ENCODE assay signal across 15 mouse cellular contexts in genomic region chr9:21322917-21323297, GRCm38 (mm10). TPM values are rescaled to one million over a fixed set of nuclear protein-coding genes. Genes with fewer than 3 reads are reported as not detected.
DNase-seq lines count a peak whose midpoint lies in the region; ATAC-seq and TF ChIP-seq lines count a peak whose summit lies in the region.
"Not testable (repeated sequence)": the region's sequence is repeated elsewhere in the genome, so short reads cannot be mapped to it uniquely, and the experiment has no call there.
"Had no signal": no experiment of that assay in that cellular context is flagged by ENCODE, and none has a peak within 500 bp of the region (broad histone marks: within the 10 kb centered on the region; RNA-seq: fewer than 3 reads in every experiment).

No protein-coding gene starts in this region.

- TF ChIP-seq CTCF in CH12.LX (conservative IDR thresholded peaks at IDR 0.05 in 1 of 2, IDR thresholded peaks at IDR 0.05 in 1 of 2; ENCODE audit: low read depth in 2 of 2, low read length in 2 of 2); cortical plate, adult 2 months (IDR thresholded peaks at IDR 0.05; ENCODE audit: extremely low read depth, insufficient read depth, low read length); hindbrain, postnatal 0 days (IDR thresholded peaks at IDR 0.05; ENCODE audit: low read depth); spleen, adult 2 months (IDR thresholded peaks at IDR 0.05; ENCODE audit: extremely low read depth, insufficient read depth, insufficient read length, insufficient replicate concordance): not testable (repeated sequence)

- H3K4me3 ChIP-seq in CH12.LX (replicated peaks in 1 of 3; ENCODE audit: low read depth in 2 of 3, low read length in 2 of 3, poor library complexity in 1 of 3): peak overlapping the region; percentile 5 to 77 (median 26)
- H3K4me3 ChIP-seq in cortical plate, adult 2 months (ENCODE audit: insufficient read depth, low read length): peak overlapping the region; percentile 88; the same call in 1 of the 2 replicates
- H3K4me3 ChIP-seq in heart, embryonic 11.5 days (ENCODE audit: low read depth, low read length); heart, embryonic 15.5 days; hindbrain, postnatal 0 days (ENCODE audit: low read length); limb, embryonic 13.5 days; liver, embryonic 15.5 days (replicated peaks): not testable (repeated sequence)
- H3K4me3 ChIP-seq in spleen, adult 2 months (ENCODE audit: extremely low read depth, insufficient read depth, insufficient read length): peak overlapping the region; percentile 98; the same call in 1 of the 2 replicates

- H3K36me3 ChIP-seq in CH12.LX (replicated peaks in 1 of 2; ENCODE audit: control insufficient read depth in 1 of 2, insufficient read depth in 1 of 2, low read length in 1 of 2): peaks cover 0 to 21% of the 10 kb centered on the region in 2 experiments
- H3K36me3 ChIP-seq in heart, embryonic 11.5 days (ENCODE audit: control insufficient read depth, insufficient read depth, low read length); heart, embryonic 15.5 days; hindbrain, postnatal 0 days (ENCODE audit: insufficient read depth, low read length); liver, embryonic 15.5 days (replicated peaks); spleen, adult 2 months (ENCODE audit: control insufficient read depth, insufficient read depth, low read length): not testable (repeated sequence)
- H3K36me3 ChIP-seq in limb, embryonic 13.5 days: peaks cover 13% of the 10 kb centered on the region; the same call in 1 of the 2 replicates

- dilution Hi-C loops in CH12.LX (cut with MboI; ENCODE audit: extremely low pct_ligation_motif_present, extremely low pct_unique_long_range_greater_than_20kb, low sequenced_read_pairs): not testable (repeated sequence)

- 0 out of 2 replicates have a peak overlapping the region, but pooled peaks have one; percentile 62 for H3K27ac ChIP-seq in CH12.LX (ENCODE audit: insufficient read depth, low read depth)
- not testable (repeated sequence) for H3K27ac ChIP-seq in cortical plate, adult 2 months (ENCODE audit: insufficient read depth, low read length); heart, embryonic 11.5 days (ENCODE audit: low read depth, low read length); heart, embryonic 15.5 days; hindbrain, postnatal 0 days; limb, embryonic 13.5 days; liver, embryonic 15.5 days (replicated peaks)
- peak overlapping the region; percentile 98 for H3K27ac ChIP-seq in spleen, adult 2 months (ENCODE audit: insufficient read depth, low read length)

- TF ChIP-seq RAD21 in CH12.LX (IDR thresholded peaks at IDR 0.05; ENCODE audit: low read depth, low read length): not testable (repeated sequence)

- peak overlapping the region; percentile 77; the same call in 1 of the 2 replicates for H3K4me2 ChIP-seq in CH12.LX (ENCODE audit: insufficient read depth, low read depth, poor library complexity, severe bottlenecking)
- 0 out of 2 replicates have a peak overlapping the region, but pooled peaks have one; percentile 98 for H3K4me2 ChIP-seq in heart, embryonic 11.5 days
- 0 out of 2 replicates have a peak overlapping the region, but pooled peaks have one; percentile 86 for H3K4me2 ChIP-seq in heart, embryonic 15.5 days
- 0 out of 2 replicates have a peak overlapping the region, but pooled peaks have one; percentile 65 for H3K4me2 ChIP-seq in hindbrain, postnatal 0 days (ENCODE audit: low read depth, low read length)
- peak overlapping the region; percentile 92; the same call in 1 of the 2 replicates for H3K4me2 ChIP-seq in limb, embryonic 13.5 days (replicated peaks)
- peak overlapping the region; percentile 96; the same call in 1 of the 2 replicates for H3K4me2 ChIP-seq in liver, embryonic 15.5 days

- not testable (repeated sequence) for H3K9me3 ChIP-seq in CH12.LX (replicated peaks; ENCODE audit: low read length); heart, embryonic 11.5 days (replicated peaks; ENCODE audit: control insufficient read depth, low read length); heart, embryonic 15.5 days (replicated peaks); hindbrain, postnatal 0 days (ENCODE audit: low read length); limb, embryonic 13.5 days; liver, embryonic 15.5 days (replicated peaks)

- peaks cover 16 to 56% of the 10 kb centered on the region in 2 experiments for H3K4me1 ChIP-seq in CH12.LX (ENCODE audit: control insufficient read depth in 1 of 2, insufficient read depth in 2 of 2)
- H3K4me1 ChIP-seq in cortical plate, adult 2 months (ENCODE audit: control insufficient read depth, insufficient read depth, low read length): not testable (repeated sequence)
- peaks cover 16% of the 10 kb centered on the region for H3K4me1 ChIP-seq in heart, embryonic 11.5 days (ENCODE audit: control insufficient read depth, insufficient read depth, low read length)
- H3K4me1 ChIP-seq in heart, embryonic 15.5 days (replicated peaks): peaks cover 40% of the 10 kb centered on the region
- peaks cover 10% of the 10 kb centered on the region; the same call in 1 of the 2 replicates for H3K4me1 ChIP-seq in hindbrain, postnatal 0 days (ENCODE audit: insufficient read depth, low read length)
- H3K4me1 ChIP-seq in limb, embryonic 13.5 days: peaks cover 21% of the 10 kb centered on the region
- peaks cover 61% of the 10 kb centered on the region for H3K4me1 ChIP-seq in liver, embryonic 15.5 days (replicated peaks)
- H3K4me1 ChIP-seq in spleen, adult 2 months (ENCODE audit: control insufficient read depth, insufficient read depth, insufficient read length): peaks cover 43% of the 10 kb centered on the region

- TF ChIP-seq POLR2A in CH12.LX (IDR thresholded peaks at IDR 0.05; ENCODE audit: low read depth, low read length); cortical plate, adult 2 months (IDR thresholded peaks at IDR 0.05; ENCODE audit: extremely low read depth, insufficient read depth, low read length); spleen, adult 2 months (IDR thresholded peaks at IDR 0.05; ENCODE audit: low read depth, low read length): not testable (repeated sequence)

- peaks cover 42% of the 10 kb centered on the region for H3K79me2 ChIP-seq in CH12.LX (replicated peaks; ENCODE audit: control insufficient read depth, extremely low read depth, insufficient read depth, poor library complexity, severe bottlenecking)

- not testable (repeated sequence) for DNase-seq in CH12.LX (ENCODE audit: extremely low read depth); hindbrain, postnatal 0 days (ENCODE audit: low spot score); spleen, adult 2 months (ENCODE audit: low read depth in 1 of 2, low spot score in 2 of 2)

- not testable (repeated sequence) for ATAC-seq in heart, embryonic 11.5 days (replicated peaks; ENCODE audit: insufficient number of reproducible peaks, low FRiP score, low TSS enrichment); heart, embryonic 15.5 days (replicated peaks; ENCODE audit: insufficient number of reproducible peaks, insufficient read depth, low FRiP score, low read depth); hindbrain, postnatal 0 days; limb, embryonic 13.5 days (ENCODE audit: low FRiP score, low read depth); liver, embryonic 15.5 days (ENCODE audit: insufficient read depth)

- in situ Hi-C loops in CH12.LX (cut with MboI; ENCODE audit: low pct_ligation_motif_present, low pct_unique_long_range_greater_than_20kb, low sequenced_read_pairs): not testable (repeated sequence)

- peak overlapping the region; percentile 69 for H3K9ac ChIP-seq in CH12.LX (ENCODE audit: insufficient read depth, low read depth)
- not testable (repeated sequence) for H3K9ac ChIP-seq in heart, embryonic 11.5 days (ENCODE audit: low read depth, low read length); heart, embryonic 15.5 days; hindbrain, postnatal 0 days (replicated peaks; ENCODE audit: low read length); limb, embryonic 13.5 days; liver, embryonic 15.5 days

- WGBS in heart, embryonic 11.5 days (ENCODE audit: insufficient replicate concordance): 85% methylated on average over 7 of the region's 8 CpGs
- WGBS in heart, embryonic 15.5 days: 84% methylated on average over 8 of the region's 8 CpGs
- 88% methylated on average over 7 of the region's 8 CpGs for WGBS in hindbrain, postnatal 0 days
- 87% methylated on average over 8 of the region's 8 CpGs for WGBS in limb, embryonic 13.5 days
- WGBS in liver, embryonic 15.5 days (ENCODE audit: insufficient replicate concordance): 68% methylated on average over 8 of the region's 8 CpGs
- 58% methylated on average over 8 of the region's 8 CpGs for WGBS in spleen, adult 2 months

- not testable (repeated sequence) for TF ChIP-seq EP300 in CH12.LX (IDR thresholded peaks at IDR 0.05; ENCODE audit: low read length)

- not testable (repeated sequence) for H3K27me3 ChIP-seq in CH12.LX (replicated peaks); heart, embryonic 11.5 days (ENCODE audit: control insufficient read depth, insufficient read depth, low read length); heart, embryonic 15.5 days; hindbrain, postnatal 0 days (ENCODE audit: insufficient read depth, low read length); limb, embryonic 13.5 days; liver, embryonic 15.5 days; spleen, adult 2 months (ENCODE audit: control insufficient read depth, insufficient read depth, low read length)

RNA-seq across cellular contexts. Expression of gene Slc44a2, which starts 2.4 kb away (rescaled TPM):
- 27.4 and 36.5 TPM in 2 replicates for total RNA-seq in CH12.LX (2012; rRNA removed)
- total RNA-seq in CH12.LX (2014; rRNA removed): 22.1 and 26.1 TPM in 2 replicates
- polyA plus RNA-seq in CH12.LX (2012; ENCODE audit: insufficient read length, low read depth): 52.5 and 62.9 TPM in 2 replicates
- polyA plus RNA-seq in cortical plate, adult 2 months (2012; rRNA removed): 54.1 and 55.3 TPM in 2 replicates
- 62.3 and 70.0 TPM in 2 replicates for polyA plus RNA-seq in heart, embryonic 11.5 days (2014; fragmentation: Nextera tagmentation; extraction: Ambion mirVana)
- 56.8 and 81.4 TPM in 2 replicates for polyA plus RNA-seq in heart, embryonic 15.5 days (2015; fragmentation: Nextera tagmentation; extraction: Ambion mirVana)
- 58.5 and 68.0 TPM in 2 replicates for total RNA-seq in hindbrain, postnatal 0 days (2014; rRNA removed)
- 52.6 and 58.8 TPM in 2 replicates for polyA plus RNA-seq in hindbrain, postnatal 0 days (2015; fragmentation: Nextera tagmentation; extraction: Ambion mirVana)
- 118 and 131 TPM in 2 replicates for polyA plus RNA-seq in limb, embryonic 13.5 days (2015; fragmentation: Nextera tagmentation; extraction: Ambion mirVana)
- polyA plus RNA-seq in liver, embryonic 15.5 days (2015; fragmentation: Nextera tagmentation; extraction: Ambion mirVana): 16.7 and 17.6 TPM in 2 replicates
- polyA plus RNA-seq in spleen, adult 2 months (2012; rRNA removed): 166 and 184 TPM in 2 replicates

RNA-seq across cellular contexts. Expression of gene Ap1m2, which starts 10.8 kb away (rescaled TPM):
- total RNA-seq in CH12.LX (2012; rRNA removed) (1.4 and 2.6 TPM in 2 replicates), CH12.LX (2014; rRNA removed) (0.51 TPM in 2 replicates)
- polyA plus RNA-seq in CH12.LX (2012; ENCODE audit: insufficient read length, low read depth): 0.29 and 0.51 TPM in 2 replicates
- 2.4 and 2.5 TPM in 2 replicates for polyA plus RNA-seq in cortical plate, adult 2 months (2012; rRNA removed)
- 0.55 and 1.1 TPM in 2 replicates for polyA plus RNA-seq in heart, embryonic 11.5 days (2014; fragmentation: Nextera tagmentation; extraction: Ambion mirVana)
- polyA plus RNA-seq in heart, embryonic 15.5 days (2015; fragmentation: Nextera tagmentation; extraction: Ambion mirVana): 1.8 and 6.9 TPM in 2 replicates
- 2.5 and 7.0 TPM in 2 replicates for total RNA-seq in hindbrain, postnatal 0 days (2014; rRNA removed)
- polyA plus RNA-seq in hindbrain, postnatal 0 days (2015; fragmentation: Nextera tagmentation; extraction: Ambion mirVana): 3.8 and 3.9 TPM in 2 replicates
- 10.5 and 11.7 TPM in 2 replicates for polyA plus RNA-seq in limb, embryonic 13.5 days (2015; fragmentation: Nextera tagmentation; extraction: Ambion mirVana)
- 0.28 and 0.68 TPM in 2 replicates for polyA plus RNA-seq in liver, embryonic 15.5 days (2015; fragmentation: Nextera tagmentation; extraction: Ambion mirVana)
- polyA plus RNA-seq in spleen, adult 2 months (2012; rRNA removed): 2.0 and 2.5 TPM in 2 replicates
- total RNA-seq: adrenal gland, adult 2 months; adrenal gland, postnatal 25 days; gastrocnemius, postnatal 10 days; gastrocnemius, postnatal 4 days; heart, adult 18-20 months; heart, postnatal 36 days had no signal
- polyA plus RNA-seq: adrenal gland, adult 2 months; heart, postnatal 0 days had no signal

RNA-seq across cellular contexts. Expression of gene Cdkn2d, which starts 31.7 kb away (rescaled TPM):
- total RNA-seq in CH12.LX (2012; rRNA removed): 9.7 and 12.6 TPM in 2 replicates
- 7.1 and 7.3 TPM in 2 replicates for total RNA-seq in CH12.LX (2014; rRNA removed)
- polyA plus RNA-seq in CH12.LX (2012; ENCODE audit: insufficient read length, low read depth): 2.2 and 2.9 TPM in 2 replicates
- 74.1 and 76.9 TPM in 2 replicates for polyA plus RNA-seq in cortical plate, adult 2 months (2012; rRNA removed)
- 88.4 and 99.8 TPM in 2 replicates for polyA plus RNA-seq in heart, embryonic 11.5 days (2014; fragmentation: Nextera tagmentation; extraction: Ambion mirVana)
- 88.6 and 96.4 TPM in 2 replicates for polyA plus RNA-seq in heart, embryonic 15.5 days (2015; fragmentation: Nextera tagmentation; extraction: Ambion mirVana)
- total RNA-seq in hindbrain, postnatal 0 days (2014; rRNA removed): 115 and 123 TPM in 2 replicates
- 134 and 142 TPM in 2 replicates for polyA plus RNA-seq in hindbrain, postnatal 0 days (2015; fragmentation: Nextera tagmentation; extraction: Ambion mirVana)
- 51.2 and 51.6 TPM in 2 replicates for polyA plus RNA-seq in limb, embryonic 13.5 days (2015; fragmentation: Nextera tagmentation; extraction: Ambion mirVana)
- polyA plus RNA-seq in liver, embryonic 15.5 days (2015; fragmentation: Nextera tagmentation; extraction: Ambion mirVana): 129 and 144 TPM in 2 replicates
- 87.4 and 115 TPM in 2 replicates for polyA plus RNA-seq in spleen, adult 2 months (2012; rRNA removed)

RNA-seq across cellular contexts. Expression of gene Kri1, which starts 35.1 kb away (rescaled TPM):
- 55.5 and 62.6 TPM in 2 replicates for total RNA-seq in CH12.LX (2012; rRNA removed)
- total RNA-seq in CH12.LX (2014; rRNA removed): 28.8 and 29.0 TPM in 2 replicates
- 57.1 and 64.9 TPM in 2 replicates for polyA plus RNA-seq in CH12.LX (2012; ENCODE audit: insufficient read length, low read depth)
- 42.6 and 47.2 TPM in 2 replicates for polyA plus RNA-seq in cortical plate, adult 2 months (2012; rRNA removed)
- 9.9 and 12.3 TPM in 2 replicates for polyA plus RNA-seq in heart, embryonic 11.5 days (2014; fragmentation: Nextera tagmentation; extraction: Ambion mirVana)
- polyA plus RNA-seq in heart, embryonic 15.5 days (2015; fragmentation: Nextera tagmentation; extraction: Ambion mirVana): 10.4 and 12.5 TPM in 2 replicates
- 14.8 and 15.3 TPM in 2 replicates for total RNA-seq in hindbrain, postnatal 0 days (2014; rRNA removed)
- polyA plus RNA-seq in hindbrain, postnatal 0 days (2015; fragmentation: Nextera tagmentation; extraction: Ambion mirVana): 10.9 and 11.8 TPM in 2 replicates
- polyA plus RNA-seq in limb, embryonic 13.5 days (2015; fragmentation: Nextera tagmentation; extraction: Ambion mirVana): 16.2 and 18.3 TPM in 2 replicates
- 6.0 and 6.7 TPM in 2 replicates for polyA plus RNA-seq in liver, embryonic 15.5 days (2015; fragmentation: Nextera tagmentation; extraction: Ambion mirVana)
- 40.8 and 43.1 TPM in 2 replicates for polyA plus RNA-seq in spleen, adult 2 months (2012; rRNA removed)

RNA-seq across cellular contexts. Expression of gene Ilf3, which starts 44.8 kb away (rescaled TPM):
- total RNA-seq in CH12.LX (2012; rRNA removed) (77.3 TPM in 2 replicates), CH12.LX (2014; rRNA removed) (72.8 and 75.8 TPM in 2 replicates)
- 128 and 145 TPM in 2 replicates for polyA plus RNA-seq in CH12.LX (2012; ENCODE audit: insufficient read length, low read depth)
- polyA plus RNA-seq in cortical plate, adult 2 months (2012; rRNA removed): 71.3 and 76.2 TPM in 2 replicates
- polyA plus RNA-seq in heart, embryonic 11.5 days (2014; fragmentation: Nextera tagmentation; extraction: Ambion mirVana): 120 and 138 TPM in 2 replicates
- 88.1 and 118 TPM in 2 replicates for polyA plus RNA-seq in heart, embryonic 15.5 days (2015; fragmentation: Nextera tagmentation; extraction: Ambion mirVana)
- total RNA-seq in hindbrain, postnatal 0 days (2014; rRNA removed): 89.5 and 108 TPM in 2 replicates
- 174 and 184 TPM in 2 replicates for polyA plus RNA-seq in hindbrain, postnatal 0 days (2015; fragmentation: Nextera tagmentation; extraction: Ambion mirVana)
- polyA plus RNA-seq in limb, embryonic 13.5 days (2015; fragmentation: Nextera tagmentation; extraction: Ambion mirVana): 257 and 268 TPM in 2 replicates
- 38.8 and 42.2 TPM in 2 replicates for polyA plus RNA-seq in liver, embryonic 15.5 days (2015; fragmentation: Nextera tagmentation; extraction: Ambion mirVana)
- polyA plus RNA-seq in spleen, adult 2 months (2012; rRNA removed): 54.2 and 59.6 TPM in 2 replicates

Comparison
In these comparisons a context has a peak if more than half of its experiments do, and no peak if none do; other contexts are left out.
1. RNA of gene Cdkn2d, which starts 31.7 kb away (polyA plus RNA-seq): 134 to 142 TPM in hindbrain, postnatal 0 days, 129 to 144 TPM in liver, embryonic 15.5 days, 88.6 to 96.4 TPM in heart, embryonic 15.5 days, 88.4 to 99.8 TPM in heart, embryonic 11.5 days, 87.4 to 115 TPM in spleen, adult 2 months, 74.1 to 76.9 TPM in cortical plate, adult 2 months and 51.2 to 51.6 TPM in limb, embryonic 13.5 days; 2.2 to 2.9 TPM in CH12.LX; every median in the first group is over 10 times any median in the second.
2. Peak in every context shown above with its lines, with median percentiles within 50 percentile points of each other: H3K4me2 ChIP-seq.